Mouse (Mus musculus): ENCODE measurements at regions not wholly inside any gene's neighbourhood (a gene's known extent, or its start where the extent isn't known, plus 50 kb on each side); places are given as distances from the start of the nearest gene placed in this dataset.
A peak's percentile ranks its signal among the peaks of the same experiment; 100 is the strongest.

- no peak overlapping the region for H3K27ac ChIP-seq
- no peak overlapping the region for H3K4me3 ChIP-seq
- 83% methylated on average over 5 of the region's 5 CpGs for WGBS
- DNase-seq (ENCODE audit: low spot score), result no peak
- H3K36me3 ChIP-seq, result no peaks in the 10 kb centered on the region
- no peaks in the 10 kb centered on the region for H3K4me1 ChIP-seq
- H3K9me3 ChIP-seq (replicated peaks), result no peaks in the 10 kb centered on the region
- no peaks in the 10 kb centered on the region for H3K27me3 ChIP-seq (ENCODE audit: low read depth, poor library complexity, severe bottlenecking)
Measured at GRCm38 (mm10) chr15:68477745-68478144, 1977.0 kb upstream of the Lrrc6 start.

GRCm38 (mm10) chr15:68471928-68472327 lies 1971.2 kb upstream of the Lrrc6 start:
- no peaks in the 10 kb centered on the region for H3K27me3 ChIP-seq (ENCODE audit: low read depth, poor library complexity, severe bottlenecking)
- no peak for DNase-seq (ENCODE audit: low spot score)
- H3K27ac ChIP-seq, result no peak overlapping the region
- no peaks in the 10 kb centered on the region for H3K36me3 ChIP-seq
- no peaks in the 10 kb centered on the region for H3K4me1 ChIP-seq
- H3K4me3 ChIP-seq, result no peak overlapping the region
- no peaks in the 10 kb centered on the region for H3K9me3 ChIP-seq (replicated peaks)
- 88% methylated on average over 4 of the region's 4 CpGs for WGBS

GRCm38 (mm10) chr15:68462851-68463250 lies 1962.1 kb upstream of the Lrrc6 start:
- no peak for DNase-seq (ENCODE audit: low spot score)
- H3K27me3 ChIP-seq (ENCODE audit: low read depth, poor library complexity, severe bottlenecking), result no peaks in the 10 kb centered on the region
- no peaks in the 10 kb centered on the region for H3K36me3 ChIP-seq
- no peaks in the 10 kb centered on the region for H3K9me3 ChIP-seq (replicated peaks)
- no peaks in the 10 kb centered on the region for H3K4me1 ChIP-seq
- WGBS, result 65% methylated on average over 3 of the region's 3 CpGs
- H3K27ac ChIP-seq, result no peak overlapping the region
- no peak overlapping the region for H3K4me3 ChIP-seq

- no peaks in the 10 kb centered on the region for H3K36me3 ChIP-seq
- H3K9me3 ChIP-seq (replicated peaks), result no peaks in the 10 kb centered on the region
- DNase-seq (ENCODE audit: low spot score), result no peak
- WGBS, result 66% methylated on average over 2 of the region's 2 CpGs
- H3K4me3 ChIP-seq, result no peak overlapping the region
- H3K27me3 ChIP-seq (ENCODE audit: low read depth, poor library complexity, severe bottlenecking), result no peaks in the 10 kb centered on the region
- H3K27ac ChIP-seq, result no peak overlapping the region
- no peaks in the 10 kb centered on the region for H3K4me1 ChIP-seq
Measured at GRCm38 (mm10) chr15:68457239-68457638, 1956.5 kb upstream of the Lrrc6 start.

- Histone ChIP-seq H3K27me3 (ENCODE audit: low read depth, poor library complexity, severe bottlenecking) (no peaks in the 10 kb centered on the region), H3K4me1 (no peaks in the 10 kb centered on the region), H3K36me3 (no peaks in the 10 kb centered on the region), H3K9me3 (replicated peaks) (no peaks in the 10 kb centered on the region), H3K4me3 (no peak overlapping the region), H3K27ac (no peak overlapping the region)
- DNase-seq (ENCODE audit: low spot score), result no peak
- 43% methylated on average over 2 of the region's 2 CpGs for whole genome bisulfite sequencing
Measured at GRCm38 (mm10) chr15:68451971-68452370, 1951.3 kb upstream of the Lrrc6 start.

- no peaks in the 10 kb centered on the region for H3K27me3 ChIP-seq (ENCODE audit: low read depth, poor library complexity, severe bottlenecking)
- no peak overlapping the region for H3K27ac ChIP-seq
- H3K9me3 ChIP-seq (replicated peaks), result no peaks in the 10 kb centered on the region
- H3K36me3 ChIP-seq, result no peaks in the 10 kb centered on the region
- DNase-seq (ENCODE audit: low spot score), result no peak
- WGBS, result 79% methylated on average over 7 of the region's 7 CpGs
- no peak overlapping the region for H3K4me3 ChIP-seq
- no peaks in the 10 kb centered on the region for H3K4me1 ChIP-seq
Measured at GRCm38 (mm10) chr15:68445341-68445740, 1944.6 kb upstream of the Lrrc6 start.

GRCm38 (mm10) chr15:68440636-68441035 lies 1939.9 kb upstream of the Lrrc6 start:
- Histone ChIP-seq H3K27me3 (ENCODE audit: low read depth, poor library complexity, severe bottlenecking) (no peaks in the 10 kb centered on the region), H3K4me3 (no peak overlapping the region), H3K36me3 (no peaks in the 10 kb centered on the region), H3K27ac (no peak overlapping the region), H3K9me3 (replicated peaks) (no peaks in the 10 kb centered on the region), H3K4me1 (no peaks in the 10 kb centered on the region)
- no peak for DNase-seq (ENCODE audit: low spot score)
- 70% methylated on average over 9 of the region's 9 CpGs for WGBS

- Histone ChIP-seq H3K27me3 (ENCODE audit: low read depth, poor library complexity, severe bottlenecking) (no peaks in the 10 kb centered on the region), H3K4me3 (no peak overlapping the region), H3K36me3 (no peaks in the 10 kb centered on the region), H3K27ac (no peak overlapping the region), H3K9me3 (replicated peaks) (no peaks in the 10 kb centered on the region), H3K4me1 (no peaks in the 10 kb centered on the region)
- WGBS, result 72% methylated on average over 3 of the region's 3 CpGs
- DNase-seq (ENCODE audit: low spot score), result no peak
Measured at GRCm38 (mm10) chr15:68435961-68436360, 1935.3 kb upstream of the Lrrc6 start.

- no peak for DNase-seq (ENCODE audit: low spot score)
- no peak overlapping the region for H3K27ac ChIP-seq
- H3K4me1 ChIP-seq, result no peaks in the 10 kb centered on the region
- H3K27me3 ChIP-seq (ENCODE audit: low read depth, poor library complexity, severe bottlenecking), result no peaks in the 10 kb centered on the region
- 93% methylated on average over 2 of the region's 2 CpGs for whole genome bisulfite sequencing
- H3K4me3 ChIP-seq, result no peak overlapping the region
- no peaks in the 10 kb centered on the region for H3K36me3 ChIP-seq
- no peaks in the 10 kb centered on the region for H3K9me3 ChIP-seq (replicated peaks)
Measured at GRCm38 (mm10) chr15:68431251-68431650, 1930.5 kb upstream of the Lrrc6 start.

GRCm38 (mm10) chr15:68430486-68430885 lies 1929.8 kb upstream of the Lrrc6 start:
- Histone ChIP-seq H3K4me3 (no peak overlapping the region), H3K36me3 (no peaks in the 10 kb centered on the region), H3K4me1 (no peaks in the 10 kb centered on the region), H3K27me3 (ENCODE audit: low read depth, poor library complexity, severe bottlenecking) (no peaks in the 10 kb centered on the region), H3K27ac (no peak overlapping the region), H3K9me3 (replicated peaks) (no peaks in the 10 kb centered on the region)
- WGBS, result 74% methylated on average over 4 of the region's 4 CpGs
- peak; percentile 38 for DNase-seq (ENCODE audit: low spot score)

- WGBS, result 30% methylated on average over 6 of the region's 6 CpGs
Measured at GRCm38 (mm10) chr15:68428444-68429228, 1927.9 kb upstream of the Lrrc6 start.

GRCm38 (mm10) chr15:68417142-68417541 lies 1916.4 kb upstream of the Lrrc6 start:
- Histone ChIP-seq H3K27me3 (ENCODE audit: low read depth, poor library complexity, severe bottlenecking) (no peaks in the 10 kb centered on the region), H3K9me3 (replicated peaks) (no peaks in the 10 kb centered on the region), H3K27ac (no peak overlapping the region), H3K4me1 (no peaks in the 10 kb centered on the region), H3K4me3 (no peak overlapping the region), H3K36me3 (no peaks in the 10 kb centered on the region)
- WGBS, result 27% methylated on average over 1 of the region's 1 CpGs
- DNase-seq (ENCODE audit: low spot score), result no peak

More at GRCm38 (mm10) chr15:68428444-68429228, 1927.9 kb upstream of the Lrrc6 start:
- DNase-seq (ENCODE audit: low spot score), result peak; percentile 38
- H3K36me3 ChIP-seq, result no peaks in the 10 kb centered on the region
- H3K4me3 ChIP-seq, result no peak overlapping the region
- no peaks in the 10 kb centered on the region for H3K27me3 ChIP-seq (ENCODE audit: low read depth, poor library complexity, severe bottlenecking)
- no peaks in the 10 kb centered on the region for H3K4me1 ChIP-seq
- no peak overlapping the region for H3K27ac ChIP-seq
- no peaks in the 10 kb centered on the region for H3K9me3 ChIP-seq (replicated peaks)

- H3K4me3 ChIP-seq, result no peak overlapping the region
Measured at GRCm38 (mm10) chr15:68415401-68415925, 1914.8 kb upstream of the Lrrc6 start.

More at GRCm38 (mm10) chr15:68415401-68415925, 1914.8 kb upstream of the Lrrc6 start:
- no peak overlapping the region for H3K27ac ChIP-seq
- no peaks in the 10 kb centered on the region for H3K9me3 ChIP-seq (replicated peaks)
- H3K36me3 ChIP-seq, result no peaks in the 10 kb centered on the region
- WGBS, result 36% methylated on average over 3 of the region's 3 CpGs
- H3K27me3 ChIP-seq (ENCODE audit: low read depth, poor library complexity, severe bottlenecking), result no peaks in the 10 kb centered on the region
- no peaks in the 10 kb centered on the region for H3K4me1 ChIP-seq
- DNase-seq (ENCODE audit: low spot score), result no peak

Data from limb, embryonic 10.5 days (tissue).